Mouse (Mus musculus): ENCODE data around the gene Elfn1. TPM values are rescaled to one million over a fixed set of nuclear protein-coding genes. Genes with fewer than 3 reads are reported as not detected.
A peak's percentile ranks its signal among the peaks of the same experiment; 100 is the strongest.

The Elfn1 gene
- polyA plus RNA-seq, 1 experiment from 2014 or later: 5.1 TPM

DNA sequence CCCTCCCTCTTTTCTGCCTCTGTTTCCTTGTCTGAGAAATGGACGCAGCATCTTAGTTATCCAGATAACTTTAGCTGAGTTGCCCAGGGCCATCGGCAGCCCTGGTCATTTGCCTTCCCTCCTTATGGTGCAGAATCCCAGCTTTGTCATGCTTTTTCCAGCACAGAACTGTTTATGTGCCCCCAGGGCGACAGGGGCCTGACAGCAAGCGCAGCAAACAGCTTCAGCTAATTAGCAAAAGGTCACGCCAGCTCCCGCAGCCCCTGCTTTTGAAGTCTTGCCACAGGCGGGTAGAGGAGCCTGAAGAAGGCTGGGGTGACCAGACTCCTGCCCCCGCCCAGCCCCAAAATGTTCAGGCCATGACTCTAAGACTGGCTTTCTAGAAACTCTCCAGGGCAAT lies 41.6 kb downstream of the Elfn1 start:
- WGBS: 33% methylated on average over 8 of the region's 8 CpGs
- Histone ChIP-seq H3K4me2 (ENCODE audit: low read depth, low read length) (no peak overlapping the region), H3K9ac (replicated peaks; ENCODE audit: low read depth, low read length) (no peak overlapping the region), H3K36me3 (ENCODE audit: control insufficient read depth, insufficient read depth, low read length) (no peaks in the 10 kb centered on the region), H3K27me3 (ENCODE audit: control insufficient read depth, insufficient read depth, low read length) (no peaks in the 10 kb centered on the region), H3K27ac (ENCODE audit: low read depth, low read length) (no peak overlapping the region), H3K4me3 (ENCODE audit: low read depth, low read length) (no peak overlapping the region), H3K9me3 (ENCODE audit: control insufficient read depth, low read length) (no peaks in the 10 kb centered on the region), H3K4me1 (ENCODE audit: control insufficient read depth, insufficient read depth, low read length) (peaks cover 16% of the 10 kb centered on the region)
- ATAC-seq (ENCODE audit: low read depth): no peak

DNA sequence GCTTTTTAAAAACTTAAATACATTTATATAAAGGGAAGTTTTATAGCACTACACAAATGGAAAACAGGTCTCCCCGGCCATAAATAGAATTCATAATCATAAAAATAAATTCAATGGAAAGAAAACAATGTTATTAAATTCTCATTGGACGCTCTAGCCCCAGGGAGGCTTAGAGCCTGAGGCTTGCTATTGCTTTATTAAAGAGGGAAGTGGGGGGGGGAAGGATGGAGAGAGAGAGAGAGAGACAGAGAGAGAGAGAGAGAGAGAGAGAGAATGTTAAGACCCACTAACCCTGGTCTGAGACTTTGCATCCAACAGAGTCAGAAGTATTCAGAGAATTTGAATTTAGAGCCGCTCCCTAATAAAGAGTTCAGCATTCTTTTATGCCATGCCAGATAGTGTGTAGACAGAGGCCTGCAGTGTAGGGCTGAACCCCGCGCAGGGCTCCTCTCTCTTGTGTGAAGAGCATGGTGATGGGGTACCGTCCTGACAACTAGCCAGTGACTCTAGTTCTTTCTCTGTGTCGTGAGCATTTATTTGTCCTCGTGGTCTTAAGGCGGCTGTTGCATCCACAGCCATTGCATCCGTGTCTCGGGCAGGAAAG lies 42.3 kb downstream of the Elfn1 start:
- H3K4me2 ChIP-seq (ENCODE audit: low read depth, low read length): no peak overlapping the region
- H3K9me3 ChIP-seq (ENCODE audit: control insufficient read depth, low read length): no peaks in the 10 kb centered on the region
- no peak; the same call in 1 of the 2 replicates for ATAC-seq (ENCODE audit: low read depth)
- no peaks in the 10 kb centered on the region for H3K27me3 ChIP-seq (ENCODE audit: control insufficient read depth, insufficient read depth, low read length)
- H3K4me1 ChIP-seq (ENCODE audit: control insufficient read depth, insufficient read depth, low read length): peaks cover 16% of the 10 kb centered on the region
- H3K4me3 ChIP-seq (ENCODE audit: low read depth, low read length): no peak overlapping the region
- WGBS: 57% methylated on average over 11 of the region's 11 CpGs
- H3K9ac ChIP-seq (replicated peaks; ENCODE audit: low read depth, low read length): no peak overlapping the region
- H3K36me3 ChIP-seq (ENCODE audit: control insufficient read depth, insufficient read depth, low read length): no peaks in the 10 kb centered on the region
- H3K27ac ChIP-seq (ENCODE audit: low read depth, low read length): no peak overlapping the region; the same call in 1 of the 2 replicates

DNA sequence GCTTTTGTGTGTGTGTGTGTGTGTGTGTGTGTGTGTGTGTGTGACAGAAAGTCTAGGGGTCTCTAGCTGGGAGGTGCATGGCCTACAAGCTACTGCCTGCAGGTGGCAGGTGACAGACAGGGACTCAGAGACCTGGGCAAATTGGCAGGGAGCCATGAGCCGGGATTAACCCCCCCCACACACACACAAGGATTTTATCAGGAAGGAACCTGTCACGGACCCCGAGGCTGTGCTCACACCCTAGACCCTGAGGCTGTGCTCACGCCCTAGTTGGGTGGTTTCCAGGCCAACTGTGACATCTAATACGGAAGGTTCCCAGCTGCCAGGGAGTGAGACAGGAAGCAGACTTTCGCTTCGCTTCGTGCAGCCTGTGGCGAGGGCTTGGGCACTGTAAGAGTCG lies 49.1 kb downstream of the Elfn1 start:
- no peak for ATAC-seq (ENCODE audit: low read depth)
- H3K36me3 ChIP-seq (ENCODE audit: control insufficient read depth, insufficient read depth, low read length): no peaks in the 10 kb centered on the region
- no peak overlapping the region for H3K4me2 ChIP-seq (ENCODE audit: low read depth, low read length)
- H3K9me3 ChIP-seq (ENCODE audit: control insufficient read depth, low read length): no peaks in the 10 kb centered on the region
- no peak overlapping the region for H3K4me3 ChIP-seq (ENCODE audit: low read depth, low read length)
- no peak overlapping the region for H3K27ac ChIP-seq (ENCODE audit: low read depth, low read length)
- 54% methylated on average over 10 of the region's 10 CpGs for WGBS
- H3K9ac ChIP-seq (replicated peaks; ENCODE audit: low read depth, low read length): no peak overlapping the region
- H3K27me3 ChIP-seq (ENCODE audit: control insufficient read depth, insufficient read depth, low read length): no peaks in the 10 kb centered on the region
- H3K4me1 ChIP-seq (ENCODE audit: control insufficient read depth, insufficient read depth, low read length): no peaks in the 10 kb centered on the region

- H3K9me3 ChIP-seq (ENCODE audit: control insufficient read depth, low read length): no peaks in the 10 kb centered on the region
- H3K4me2 ChIP-seq (ENCODE audit: low read depth, low read length): no peak overlapping the region
- 87% methylated on average over 4 of the region's 4 CpGs for WGBS
- H3K27ac ChIP-seq (ENCODE audit: low read depth, low read length): no peak overlapping the region
- no peaks in the 10 kb centered on the region for H3K4me1 ChIP-seq (ENCODE audit: control insufficient read depth, insufficient read depth, low read length)
- ATAC-seq (ENCODE audit: low read depth): no peak
- H3K4me3 ChIP-seq (ENCODE audit: low read depth, low read length): no peak overlapping the region
- H3K27me3 ChIP-seq (ENCODE audit: control insufficient read depth, insufficient read depth, low read length): no peaks in the 10 kb centered on the region
- H3K36me3 ChIP-seq (ENCODE audit: control insufficient read depth, insufficient read depth, low read length): no peaks in the 10 kb centered on the region
- no peak overlapping the region for H3K9ac ChIP-seq (replicated peaks; ENCODE audit: low read depth, low read length)
These were observed 52.0 kb downstream of the Elfn1 start for GRCm38 (mm10) chr5:139959741-139960140.

- WGBS: 56% methylated on average over 5 of the region's 5 CpGs
- Histone ChIP-seq H3K9me3 (ENCODE audit: control insufficient read depth, low read length) (no peaks in the 10 kb centered on the region), H3K4me1 (ENCODE audit: control insufficient read depth, insufficient read depth, low read length) (no peaks in the 10 kb centered on the region), H3K4me2 (ENCODE audit: low read depth, low read length) (no peak overlapping the region), H3K27me3 (ENCODE audit: control insufficient read depth, insufficient read depth, low read length) (no peaks in the 10 kb centered on the region), H3K36me3 (ENCODE audit: control insufficient read depth, insufficient read depth, low read length) (no peaks in the 10 kb centered on the region), H3K27ac (ENCODE audit: low read depth, low read length) (no peak overlapping the region), H3K4me3 (ENCODE audit: low read depth, low read length) (no peak overlapping the region), H3K9ac (replicated peaks; ENCODE audit: low read depth, low read length) (no peak overlapping the region)
- ATAC-seq (ENCODE audit: low read depth): 0 out of 2 replicates have a peak, but pooled peaks have one; percentile 17
These were observed 56.6 kb downstream of the Elfn1 start for GRCm38 (mm10) chr5:139964391-139964790.

GRCm38 (mm10) chr5:139965596-139965995 lies 57.9 kb downstream of the Elfn1 start:
- Histone ChIP-seq H3K9me3 (ENCODE audit: control insufficient read depth, low read length) (no peaks in the 10 kb centered on the region), H3K27me3 (ENCODE audit: control insufficient read depth, insufficient read depth, low read length) (no peaks in the 10 kb centered on the region), H3K4me2 (ENCODE audit: low read depth, low read length) (no peak overlapping the region), H3K9ac (replicated peaks; ENCODE audit: low read depth, low read length) (no peak overlapping the region), H3K4me3 (ENCODE audit: low read depth, low read length) (no peak overlapping the region), H3K36me3 (ENCODE audit: control insufficient read depth, insufficient read depth, low read length) (no peaks in the 10 kb centered on the region), H3K27ac (ENCODE audit: low read depth, low read length) (no peak overlapping the region), H3K4me1 (ENCODE audit: control insufficient read depth, insufficient read depth, low read length) (no peaks in the 10 kb centered on the region)
- WGBS: 88% methylated on average over 14 of the region's 14 CpGs
- no peak for ATAC-seq (ENCODE audit: low read depth)

DNA sequence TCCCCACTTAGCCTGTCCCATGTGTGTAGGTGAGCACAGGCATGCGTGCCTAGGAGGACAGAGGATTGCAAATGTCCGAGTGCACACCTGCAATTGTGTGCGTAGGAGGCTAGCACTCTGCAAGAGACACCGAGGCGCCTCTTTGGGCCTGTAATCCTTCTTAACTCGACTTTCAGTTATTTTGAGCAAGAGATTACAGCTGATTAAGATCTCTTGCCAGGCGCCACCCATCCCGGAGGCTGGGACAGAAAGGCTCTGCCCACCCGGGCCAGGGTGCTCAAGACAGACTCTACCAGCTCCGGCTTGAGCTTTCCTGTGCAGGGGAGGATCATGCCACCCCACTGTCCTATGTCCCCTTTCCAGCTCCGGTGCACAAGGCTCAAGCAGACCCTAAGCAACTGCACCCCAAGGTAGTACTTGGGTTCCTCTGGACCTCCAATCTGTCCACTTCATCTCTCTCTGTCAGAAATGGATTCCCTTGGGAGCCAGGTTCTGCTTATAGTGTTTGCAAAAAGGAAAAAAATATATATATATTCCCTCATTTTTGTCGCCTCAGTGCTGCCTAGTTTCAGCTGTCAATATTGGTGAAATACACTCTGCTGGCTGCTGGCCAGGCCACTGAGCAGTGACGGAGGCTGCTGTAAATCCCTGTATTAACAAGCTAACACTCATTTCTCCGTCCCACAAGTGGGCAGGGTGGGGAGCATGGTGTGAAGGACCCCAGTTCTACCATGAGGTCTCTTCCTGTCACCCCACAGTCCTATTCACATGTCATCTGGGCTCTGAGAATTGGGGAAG lies 61.6 kb downstream of the Elfn1 start:
- H3K4me1 ChIP-seq (ENCODE audit: control insufficient read depth, insufficient read depth, low read length): no peaks in the 10 kb centered on the region
- H3K4me3 ChIP-seq (ENCODE audit: low read depth, low read length): no peak overlapping the region
- no peaks in the 10 kb centered on the region for H3K9me3 ChIP-seq (ENCODE audit: control insufficient read depth, low read length)
- 77% methylated on average over 14 of the region's 14 CpGs for WGBS
- ATAC-seq (ENCODE audit: low read depth): no peak
- H3K27me3 ChIP-seq (ENCODE audit: control insufficient read depth, insufficient read depth, low read length): no peaks in the 10 kb centered on the region
- H3K4me2 ChIP-seq (ENCODE audit: low read depth, low read length): no peak overlapping the region
- no peak overlapping the region for H3K27ac ChIP-seq (ENCODE audit: low read depth, low read length)
- H3K9ac ChIP-seq (replicated peaks; ENCODE audit: low read depth, low read length): no peak overlapping the region
- H3K36me3 ChIP-seq (ENCODE audit: control insufficient read depth, insufficient read depth, low read length): no peaks in the 10 kb centered on the region; the same call in 1 of the 2 replicates

GRCm38 (mm10) chr5:139970186-139970631 lies 62.5 kb downstream of the Elfn1 start:
- H3K4me3 ChIP-seq (ENCODE audit: low read depth, low read length): no peak overlapping the region
- ATAC-seq (ENCODE audit: low read depth): peak; percentile 33; the same call in 1 of the 2 replicates
- H3K4me1 ChIP-seq (ENCODE audit: control insufficient read depth, insufficient read depth, low read length): no peaks in the 10 kb centered on the region
- no peak overlapping the region for H3K4me2 ChIP-seq (ENCODE audit: low read depth, low read length)
- H3K36me3 ChIP-seq (ENCODE audit: control insufficient read depth, insufficient read depth, low read length): no peaks in the 10 kb centered on the region; the same call in 1 of the 2 replicates
- 53% methylated on average over 12 of the region's 12 CpGs for WGBS
- H3K9ac ChIP-seq (replicated peaks; ENCODE audit: low read depth, low read length): no peak overlapping the region
- H3K9me3 ChIP-seq (ENCODE audit: control insufficient read depth, low read length): no peaks in the 10 kb centered on the region
- H3K27ac ChIP-seq (ENCODE audit: low read depth, low read length): no peak overlapping the region
- H3K27me3 ChIP-seq (ENCODE audit: control insufficient read depth, insufficient read depth, low read length): no peaks in the 10 kb centered on the region

GRCm38 (mm10) chr5:139976584-139976983 lies 68.8 kb downstream of the Elfn1 start:
- H3K4me1 ChIP-seq (ENCODE audit: control insufficient read depth, insufficient read depth, low read length): no peaks in the 10 kb centered on the region
- no peak for ATAC-seq (ENCODE audit: low read depth)
- H3K36me3 ChIP-seq (ENCODE audit: control insufficient read depth, insufficient read depth, low read length): no peaks in the 10 kb centered on the region; the same call in 1 of the 2 replicates
- no peaks in the 10 kb centered on the region for H3K27me3 ChIP-seq (ENCODE audit: control insufficient read depth, insufficient read depth, low read length)
- no peak overlapping the region for H3K4me3 ChIP-seq (ENCODE audit: low read depth, low read length)
- no peak overlapping the region for H3K27ac ChIP-seq (ENCODE audit: low read depth, low read length)
- H3K9me3 ChIP-seq (ENCODE audit: control insufficient read depth, low read length): no peaks in the 10 kb centered on the region
- no peak overlapping the region for H3K4me2 ChIP-seq (ENCODE audit: low read depth, low read length)
- no peak overlapping the region for H3K9ac ChIP-seq (replicated peaks; ENCODE audit: low read depth, low read length)
- 88% methylated on average over 4 of the region's 4 CpGs for WGBS

All from neural tube, embryonic 14.5 days (tissue).